Mouse (Mus musculus): Measurements from ENCODE around the gene Gm10271. TPM values are rescaled to one million over a fixed set of nuclear protein-coding genes. Genes with fewer than 3 reads are reported as not detected.
A peak's percentile ranks its signal among the peaks of the same experiment; 100 is the strongest.

The Gm10271 gene
- polyA plus RNA-seq, 1 experiment from 2014 or later: not detected

DNA sequence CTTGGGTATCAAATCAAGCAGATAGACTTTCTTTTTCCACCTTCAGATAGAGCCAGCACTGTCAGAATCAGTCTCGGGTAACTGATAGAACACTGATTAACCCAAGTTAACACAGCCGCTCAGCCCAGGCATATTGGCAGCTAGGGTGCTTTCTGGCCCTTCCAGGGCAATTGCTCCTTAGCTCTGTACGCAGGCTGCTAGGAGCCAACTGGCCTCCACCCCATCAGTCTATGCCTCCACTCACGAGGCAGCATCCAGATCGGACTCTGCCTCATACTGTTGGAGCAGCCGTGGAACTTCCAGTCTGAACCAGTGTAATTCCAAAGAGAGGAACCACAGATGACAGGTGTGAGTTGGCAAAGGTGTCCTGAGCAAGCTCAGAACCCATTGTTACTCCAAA, 6.3 kb downstream of the Gm10271 start:
- 71% methylated on average over 6 of the region's 6 CpGs for WGBS
- H3K4me1 ChIP-seq (replicated peaks; ENCODE audit: control insufficient read depth, insufficient read depth): no peaks in the 10 kb centered on the region
- no peak overlapping the region for H3K9ac ChIP-seq (ENCODE audit: low read length)
- no peak for DNase-seq (ENCODE audit: low spot score)
- no peak overlapping the region for H3K27ac ChIP-seq (replicated peaks)
- H3K27me3 ChIP-seq (ENCODE audit: control insufficient read depth, insufficient read depth, low read length): no peaks in the 10 kb centered on the region
- H3K36me3 ChIP-seq (ENCODE audit: control insufficient read depth, insufficient read depth, low read length): no peaks in the 10 kb centered on the region
- no peak overlapping the region for H3K4me3 ChIP-seq (ENCODE audit: low read depth, low read length)
- TF ChIP-seq EP300 (optimal IDR thresholded peaks at IDR 0.05): no peak
- no peak for TF ChIP-seq CTCF (IDR thresholded peaks at IDR 0.05; ENCODE audit: low read depth)
- no peak for ATAC-seq (ENCODE audit: low FRiP score, low TSS enrichment)
- no peak overlapping the region for H3K4me2 ChIP-seq (replicated peaks; ENCODE audit: low read depth)
- no peaks in the 10 kb centered on the region for H3K9me3 ChIP-seq (ENCODE audit: control insufficient read depth, low read length)

DNA sequence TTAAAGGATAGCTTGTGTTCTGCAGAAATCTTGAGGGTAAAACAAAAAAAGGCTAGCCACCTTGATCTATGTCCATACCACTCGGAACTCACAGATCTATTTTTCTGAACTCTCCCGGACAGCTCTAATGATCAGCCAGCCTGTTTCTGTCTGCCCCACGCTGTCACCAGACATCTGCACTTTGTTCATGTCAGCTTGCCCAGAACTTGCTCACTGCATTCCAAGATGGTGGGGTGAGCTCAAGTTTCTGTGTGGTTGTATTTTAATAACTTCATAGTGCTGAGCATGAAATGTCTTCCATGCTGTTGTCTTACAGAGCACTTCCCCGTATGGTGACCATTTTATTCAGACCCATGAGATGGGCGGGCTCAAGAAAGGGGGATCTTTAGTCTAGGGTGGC, 7.1 kb downstream of the Gm10271 start:
- no peak for ATAC-seq (ENCODE audit: low FRiP score, low TSS enrichment)

DNA sequence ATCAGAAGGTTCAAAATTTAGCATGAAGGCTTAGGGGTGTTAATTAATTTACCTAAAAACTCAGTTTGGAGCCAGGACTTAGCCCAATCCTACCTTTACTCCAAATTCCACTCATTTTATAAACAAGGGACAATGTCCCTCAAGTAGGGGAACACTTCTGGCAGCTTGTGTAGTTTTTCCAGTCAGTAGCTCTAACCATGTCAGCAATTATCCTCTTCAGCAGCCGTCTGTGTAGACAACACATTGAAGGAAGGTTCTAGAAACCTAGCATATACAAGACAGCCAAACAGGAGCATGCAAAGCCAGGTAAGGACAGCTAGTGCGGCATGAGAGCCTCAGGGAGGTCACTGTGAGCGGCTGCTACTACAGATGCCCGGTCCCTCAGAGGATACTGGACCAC, 7.8 kb downstream of the Gm10271 start:
- WGBS: 74% methylated on average over 4 of the region's 4 CpGs
- no peak overlapping the region for H3K4me3 ChIP-seq (ENCODE audit: low read depth, low read length)
- H3K36me3 ChIP-seq (ENCODE audit: control insufficient read depth, insufficient read depth, low read length): no peaks in the 10 kb centered on the region
- TF ChIP-seq EP300 (optimal IDR thresholded peaks at IDR 0.05) (no peak), CTCF (IDR thresholded peaks at IDR 0.05; ENCODE audit: low read depth) (no peak)
- ATAC-seq (ENCODE audit: low FRiP score, low TSS enrichment) (no peak), DNase-seq (ENCODE audit: low spot score) (no peak)
- H3K9ac ChIP-seq (ENCODE audit: low read length): no peak overlapping the region
- H3K27ac ChIP-seq (replicated peaks): no peak overlapping the region
- no peak overlapping the region for H3K4me2 ChIP-seq (replicated peaks; ENCODE audit: low read depth)
- H3K27me3 ChIP-seq (ENCODE audit: control insufficient read depth, insufficient read depth, low read length): no peaks in the 10 kb centered on the region
- H3K4me1 ChIP-seq (replicated peaks; ENCODE audit: control insufficient read depth, insufficient read depth): no peaks in the 10 kb centered on the region
- no peaks in the 10 kb centered on the region for H3K9me3 ChIP-seq (ENCODE audit: control insufficient read depth, low read length)

More for the DNA sequence above, 7.1 kb downstream of the Gm10271 start:
- H3K4me3 ChIP-seq (ENCODE audit: low read depth, low read length): no peak overlapping the region
- no peaks in the 10 kb centered on the region for H3K36me3 ChIP-seq (ENCODE audit: control insufficient read depth, insufficient read depth, low read length)
- no peaks in the 10 kb centered on the region for H3K4me1 ChIP-seq (replicated peaks; ENCODE audit: control insufficient read depth, insufficient read depth)
- no peak for TF ChIP-seq CTCF (IDR thresholded peaks at IDR 0.05; ENCODE audit: low read depth)
- no peak for TF ChIP-seq EP300 (optimal IDR thresholded peaks at IDR 0.05)
- 51% methylated on average over 5 of the region's 5 CpGs for WGBS
- H3K9ac ChIP-seq (ENCODE audit: low read length): no peak overlapping the region
- DNase-seq (ENCODE audit: low spot score): no peak
- H3K4me2 ChIP-seq (replicated peaks; ENCODE audit: low read depth): no peak overlapping the region
- H3K9me3 ChIP-seq (ENCODE audit: control insufficient read depth, low read length): no peaks in the 10 kb centered on the region
- no peak overlapping the region for H3K27ac ChIP-seq (replicated peaks)
- H3K27me3 ChIP-seq (ENCODE audit: control insufficient read depth, insufficient read depth, low read length): no peaks in the 10 kb centered on the region

GRCm38 (mm10) chr10:116964084-116964483, 8.3 kb downstream of the Gm10271 start:
- Histone ChIP-seq H3K4me1 (replicated peaks; ENCODE audit: control insufficient read depth, insufficient read depth) (no peaks in the 10 kb centered on the region), H3K4me2 (replicated peaks; ENCODE audit: low read depth) (no peak overlapping the region), H3K36me3 (ENCODE audit: control insufficient read depth, insufficient read depth, low read length) (no peaks in the 10 kb centered on the region), H3K9ac (ENCODE audit: low read length) (no peak overlapping the region), H3K27ac (replicated peaks) (no peak overlapping the region), H3K9me3 (ENCODE audit: control insufficient read depth, low read length) (no peaks in the 10 kb centered on the region), H3K27me3 (ENCODE audit: control insufficient read depth, insufficient read depth, low read length) (no peaks in the 10 kb centered on the region), H3K4me3 (ENCODE audit: low read depth, low read length) (no peak overlapping the region)
- TF ChIP-seq EP300 (optimal IDR thresholded peaks at IDR 0.05) (no peak), CTCF (IDR thresholded peaks at IDR 0.05; ENCODE audit: low read depth) (no peak)
- ATAC-seq (ENCODE audit: low FRiP score, low TSS enrichment) (no peak), DNase-seq (ENCODE audit: low spot score) (no peak)
- WGBS: 63% methylated on average over 11 of the region's 11 CpGs

DNA sequence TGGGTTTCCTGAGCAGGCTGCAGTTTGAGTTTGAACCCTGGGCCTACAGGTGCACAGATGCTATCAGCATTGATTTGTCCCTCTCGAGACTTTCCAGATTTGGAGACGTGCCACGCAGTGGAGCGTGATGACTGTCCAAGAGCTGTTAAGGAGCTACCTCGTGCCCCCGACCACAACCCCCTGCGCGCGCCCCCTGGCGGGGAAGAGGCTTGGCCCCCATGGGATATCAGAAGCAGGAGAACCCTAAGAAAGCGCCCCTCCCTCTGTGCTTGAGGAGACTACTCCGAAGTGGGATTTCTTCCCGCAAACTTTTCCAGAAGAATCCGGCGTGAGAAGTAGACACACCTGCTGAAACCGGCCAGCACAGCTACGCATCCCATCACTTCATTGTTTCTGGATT, 9.6 kb downstream of the Gm10271 start:
- no peak overlapping the region for H3K4me2 ChIP-seq (replicated peaks; ENCODE audit: low read depth)
- peak; percentile 20 for DNase-seq (ENCODE audit: low spot score)
- no peak overlapping the region for H3K9ac ChIP-seq (ENCODE audit: low read length)
- H3K9me3 ChIP-seq (ENCODE audit: control insufficient read depth, low read length): no peaks in the 10 kb centered on the region
- no peaks in the 10 kb centered on the region for H3K27me3 ChIP-seq (ENCODE audit: control insufficient read depth, insufficient read depth, low read length)
- ATAC-seq (ENCODE audit: low FRiP score, low TSS enrichment): no peak
- TF ChIP-seq CTCF (IDR thresholded peaks at IDR 0.05; ENCODE audit: low read depth) (peak; percentile 41), EP300 (optimal IDR thresholded peaks at IDR 0.05) (no peak)
- 53% methylated on average over 17 of the region's 17 CpGs for WGBS
- no peak overlapping the region for H3K27ac ChIP-seq (replicated peaks)
- no peaks in the 10 kb centered on the region for H3K36me3 ChIP-seq (ENCODE audit: control insufficient read depth, insufficient read depth, low read length)
- H3K4me1 ChIP-seq (replicated peaks; ENCODE audit: control insufficient read depth, insufficient read depth): no peaks in the 10 kb centered on the region
- no peak overlapping the region for H3K4me3 ChIP-seq (ENCODE audit: low read depth, low read length)

DNA sequence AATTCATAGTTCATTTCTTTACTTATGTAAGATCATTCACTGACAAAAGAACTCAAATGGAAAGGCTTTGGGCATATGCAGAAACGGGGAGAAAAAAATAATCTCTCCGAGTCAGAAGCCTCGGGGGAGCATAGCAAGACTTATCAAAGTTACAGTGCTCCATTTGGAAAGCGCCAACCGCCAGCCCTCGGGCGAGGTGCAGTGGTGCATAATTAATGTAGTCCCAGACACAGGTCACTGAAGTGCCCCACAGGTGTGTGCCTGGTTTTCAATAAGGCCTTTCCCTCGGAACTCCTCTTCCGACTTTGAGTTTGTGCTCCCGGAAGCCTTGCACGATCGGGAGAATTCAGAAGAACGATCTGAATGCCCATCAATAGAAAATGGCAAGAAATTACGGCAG, 10.3 kb downstream of the Gm10271 start:
- H3K27ac ChIP-seq (replicated peaks): no peak overlapping the region
- WGBS: 78% methylated on average over 14 of the region's 14 CpGs
- H3K9ac ChIP-seq (ENCODE audit: low read length): no peak overlapping the region
- TF ChIP-seq CTCF (IDR thresholded peaks at IDR 0.05; ENCODE audit: low read depth): no peak
- no peak for TF ChIP-seq EP300 (optimal IDR thresholded peaks at IDR 0.05)
- H3K36me3 ChIP-seq (ENCODE audit: control insufficient read depth, insufficient read depth, low read length): no peaks in the 10 kb centered on the region
- H3K4me2 ChIP-seq (replicated peaks; ENCODE audit: low read depth): no peak overlapping the region
- no peaks in the 10 kb centered on the region for H3K9me3 ChIP-seq (ENCODE audit: control insufficient read depth, low read length)
- H3K4me3 ChIP-seq (ENCODE audit: low read depth, low read length): no peak overlapping the region
- no peaks in the 10 kb centered on the region for H3K27me3 ChIP-seq (ENCODE audit: control insufficient read depth, insufficient read depth, low read length)
- DNase-seq (ENCODE audit: low spot score) (no peak), ATAC-seq (ENCODE audit: low FRiP score, low TSS enrichment) (no peak)
- no peaks in the 10 kb centered on the region for H3K4me1 ChIP-seq (replicated peaks; ENCODE audit: control insufficient read depth, insufficient read depth)
